Mouse (Mus musculus) G1E (cell line): ENCODE results near the gene Ccl1.

ENCODE experiments used
- CTCF ChIP-seq: IDR thresholded peaks from 2 replicates; pipeline ENCODE4 v1.5.1; 2012; ENCODE audit warnings: low read depth, low read length, inconsistent platforms, mixed read lengths
- GATA2 ChIP-seq: IDR thresholded peaks from 2 replicates; pipeline ENCODE4 v1.6.1; 2012; ENCODE audit warnings: low read depth, low read length, inconsistent platforms, borderline replicate concordance
- TAL1 ChIP-seq: conservative IDR thresholded peaks from 2 replicates; pipeline ENCODE4 v1.6.1; 2012; ENCODE audit warnings: low read depth, low read length, inconsistent platforms, mixed read lengths

- no peak for TF ChIP-seq CTCF
- no peak for TF ChIP-seq GATA2
- no peak for TF ChIP-seq TAL1
Observed at GRCm38 (mm10) chr11:82168308-82168707, 137.2 kb downstream of the Ccl1 start.
